Mouse (Mus musculus) MEL (cell line): Measurements from ENCODE around the gene Kcnb1. TPM values are rescaled to one million over a fixed set of nuclear protein-coding genes. Genes with fewer than 3 reads are reported as not detected.

Experiments used
- DNase-seq: peaks from one replicate; pipeline ENCODE4 v3.0.0; 2011; ENCODE audit warnings: low read depth, low spot score
- H3K27ac ChIP-seq: 2 replicates; pipeline ENCODE4 v1.5.1; 2012; ENCODE audit warnings: low read depth, mild to moderate bottlenecking, control low read depth, low read length, moderate library complexity; ENCODE audit not compliant: control insufficient read depth
- H3K27me3 ChIP-seq, 2 experiments: fragments of 150-350 bp in 1 of 2; sonication (generic) in 1 of 2; 2 replicates each; pipeline ENCODE4 v1.6.1; 2012; ENCODE audit warnings: low read length in 2 of 2, mild to moderate bottlenecking in 2 of 2, improper control_type of control experiment in 1 of 2, moderate library complexity in 1 of 2; ENCODE audit not compliant: insufficient read depth in 2 of 2, control insufficient read depth in 1 of 2
- H3K36me3 ChIP-seq, 2 experiments: 2 replicates each; pipeline ENCODE4 v1.6.1; 2012 to 2014; ENCODE audit warnings: low read length in 2 of 2, improper control_type of control experiment in 1 of 2, inconsistent platforms in 1 of 2, mild to moderate bottlenecking in 1 of 2; ENCODE audit not compliant: insufficient read depth in 2 of 2, control insufficient read depth in 1 of 2
- H3K4me1 ChIP-seq, 2 experiments: fragments of 150-350 bp in 1 of 2; sonication (generic) in 1 of 2; 2 replicates each; pipeline ENCODE4 v1.6.1; 2012; ENCODE audit warnings: low read length in 2 of 2, improper control_type of control experiment in 1 of 2, mild to moderate bottlenecking in 1 of 2; ENCODE audit not compliant: insufficient read depth in 2 of 2, control insufficient read depth in 1 of 2
- H3K4me3 ChIP-seq, 2 experiments: fragments of 150-350 bp in 1 of 2; sonication (generic) in 1 of 2; 2 replicates each; pipeline ENCODE4 v1.5.1; 2012; ENCODE audit warnings: low read depth in 2 of 2, low read length in 2 of 2, mild to moderate bottlenecking in 2 of 2, moderate library complexity in 2 of 2, control low read depth in 1 of 2, improper control_type of control experiment in 1 of 2; ENCODE audit not compliant: control insufficient read depth in 1 of 2, insufficient read depth in 1 of 2
- H3K79me2 ChIP-seq: 2 replicates; pipeline ENCODE4 v1.6.1; 2012; ENCODE audit warnings: mild to moderate bottlenecking, low read length, moderate library complexity; ENCODE audit not compliant: control insufficient read depth, poor library complexity, insufficient read depth
- H3K9ac ChIP-seq: 2 replicates; pipeline ENCODE4 v1.6.1; 2012; ENCODE audit warnings: low read depth, mild to moderate bottlenecking, control low read depth, low read length, moderate library complexity; ENCODE audit not compliant: control insufficient read depth, poor library complexity, severe bottlenecking
- H3K9me3 ChIP-seq: fragments of 150-350 bp; sonication (generic); replicated peaks from 2 replicates; pipeline ENCODE4 v1.6.1; 2012; ENCODE audit warnings: mild to moderate bottlenecking, low read length, improper control_type of control experiment, moderate library complexity; ENCODE audit not compliant: insufficient read depth
- CHD1 ChIP-seq: IDR thresholded peaks from 2 replicates; pipeline ENCODE4 v1.6.1; 2012; ENCODE audit warnings: low read depth, mild to moderate bottlenecking, inconsistent platforms, low read length, improper control_type of control experiment
- E2F4 ChIP-seq: IDR thresholded peaks from 2 replicates; pipeline ENCODE4 v1.6.1; 2011; ENCODE audit warnings: low read depth, low read length, improper control_type of control experiment, borderline replicate concordance
- ELF1 ChIP-seq: IDR thresholded peaks from 2 replicates; pipeline ENCODE4 v1.6.1; 2014; ENCODE audit warnings: low read depth, mild to moderate bottlenecking, inconsistent platforms, low read length, improper control_type of control experiment, moderate library complexity
- EP300 ChIP-seq, 2 experiments: IDR thresholded peaks; 2 replicates each; pipeline ENCODE4 v1.6.1; 2011; ENCODE audit warnings: improper control_type of control experiment in 2 of 2, low read length in 2 of 2, low read depth in 1 of 2, mild to moderate bottlenecking in 1 of 2
- GATA1 ChIP-seq: IDR thresholded peaks from 2 replicates; pipeline ENCODE4 v1.6.1; 2011; ENCODE audit warnings: low read depth, low read length, improper control_type of control experiment
- JUND ChIP-seq: IDR thresholded peaks from 2 replicates; pipeline ENCODE4 v1.6.1; 2011; ENCODE audit warnings: low read depth, mild to moderate bottlenecking, improper control_type of control experiment, low read length
- MAFK ChIP-seq: IDR thresholded peaks from 2 replicates; pipeline ENCODE4 v1.6.1; 2011; ENCODE audit warnings: low read depth, mild to moderate bottlenecking, low read length, improper control_type of control experiment, borderline replicate concordance
- MAX ChIP-seq: IDR thresholded peaks from 2 replicates; pipeline ENCODE4 v1.6.1; 2011; ENCODE audit warnings: low read length, improper control_type of control experiment
- NELFE ChIP-seq: IDR thresholded peaks from 2 replicates; pipeline ENCODE4 v1.6.1; 2011; ENCODE audit warnings: low read depth, low read length, improper control_type of control experiment
- NRF1 ChIP-seq: IDR thresholded peaks from 2 replicates; pipeline ENCODE4 v1.6.1; 2014; ENCODE audit warnings: low read depth, mild to moderate bottlenecking, inconsistent platforms, low read length, improper control_type of control experiment, moderate library complexity; ENCODE audit not compliant: poor library complexity, insufficient read depth, severe bottlenecking
- POLR2A ChIP-seq, 2 experiments: IDR thresholded peaks; 2 replicates each; pipeline ENCODE4 v1.6.1; 2011 to 2012; ENCODE audit warnings: low read length in 2 of 2, mild to moderate bottlenecking in 2 of 2, control low read depth in 1 of 2, improper control_type of control experiment in 1 of 2, low read depth in 1 of 2, moderate library complexity in 1 of 2; ENCODE audit not compliant: control insufficient read depth in 1 of 2, insufficient read depth in 1 of 2, poor library complexity in 1 of 2
- POLR2AphosphoS2 ChIP-seq: IDR thresholded peaks from 2 replicates; pipeline ENCODE4 v1.6.1; 2011; ENCODE audit warnings: low read length, improper control_type of control experiment
- POLR2AphosphoS5 ChIP-seq: IDR thresholded peaks from 2 replicates; pipeline ENCODE4 v1.6.1; 2012; ENCODE audit warnings: low read depth, borderline replicate concordance, mild to moderate bottlenecking, inconsistent platforms, low read length, moderate library complexity, mixed read lengths
- SMC3 ChIP-seq: IDR thresholded peaks from 2 replicates; pipeline ENCODE4 v1.6.1; 2011; ENCODE audit warnings: low read depth, low read length, improper control_type of control experiment
- TBP ChIP-seq: IDR thresholded peaks from 2 replicates; pipeline ENCODE4 v1.8.0; 2011; ENCODE audit warnings: low read depth, low read length, improper control_type of control experiment
- TCF12 ChIP-seq: IDR thresholded peaks from 2 replicates; pipeline ENCODE4 v1.6.1; 2014; ENCODE audit warnings: low read depth, mild to moderate bottlenecking, inconsistent platforms, low read length, improper control_type of control experiment, moderate library complexity
- UBTF ChIP-seq: IDR thresholded peaks from 2 replicates; pipeline ENCODE4 v1.6.1; 2012; ENCODE audit warnings: low read depth, mild to moderate bottlenecking, inconsistent platforms, low read length, improper control_type of control experiment, moderate library complexity, borderline replicate concordance; ENCODE audit not compliant: insufficient read depth
- ZMIZ1 ChIP-seq: IDR thresholded peaks from 2 replicates; pipeline ENCODE4 v1.6.1; 2012; ENCODE audit warnings: low read depth, mild to moderate bottlenecking, inconsistent platforms, low read length, improper control_type of control experiment, moderate library complexity
- polyA plus RNA-seq, 2 experiments: library from polyadenylated mRNA; stranded (reverse) in 1 of 2; unstranded in 1 of 2; fragments of >175 nt in 1 of 2; fragments of >200 nt in 1 of 2; gene quantifications; 2 replicates each; pipeline versions ENCODE4 v1.2.1 to v1.2.4; 2012; ENCODE audit warnings: low replicate concordance in 2 of 2, low read depth in 1 of 2; ENCODE audit not compliant: insufficient read length in 2 of 2, insufficient read depth in 1 of 2, missing spikeins in 1 of 2
- total RNA-seq: library from RNA; depleted of rRNA; stranded (reverse); fragments of 300-350 nt; gene quantifications from 2 replicates; pipeline ENCODE4 v1.2.3, GENCODE M21; 2012

Kcnb1 gene
- total and polyA plus RNA-seq, 3 experiments: 0.39 to 3.6 TPM; not detected in 1

- Histone ChIP-seq H3K27ac (no peak overlapping the region), H3K36me3 (no peaks in the 10 kb centered on the region), H3K4me3 (no peak overlapping the region), H3K79me2 (no peaks in the 10 kb centered on the region), H3K27me3 (peaks cover 0 to 2% of the 10 kb centered on the region in 2 experiments; a peak in 3 of 4 replicates), H3K9ac (no peak overlapping the region), H3K9me3 (no peaks in the 10 kb centered on the region), H3K4me1 (no peaks in the 10 kb centered on the region)
- no peak for TF ChIP-seq ZMIZ1
- TF ChIP-seq EP300 (IDR thresholded peaks at IDR 0.05; ENCODE audit: low read depth in 1 of 2, low read length in 2 of 2): no peak
- DNase-seq: no peak
Observed at GRCm38 (mm10) chr2:167163600-167163999, 26.4 kb downstream of the Kcnb1 start.

- TF ChIP-seq E2F4 (no peak), MAFK (no peak), POLR2AphosphoS5 (no peak), CHD1 (no peak), MAX (no peak), POLR2A (IDR thresholded peaks at IDR 0.05; ENCODE audit: control insufficient read depth in 1 of 2, insufficient read depth in 1 of 2, low read depth in 1 of 2, low read length in 2 of 2, poor library complexity in 1 of 2) (no peak), TBP (no peak), POLR2AphosphoS2 (no peak), JUND (no peak), TCF12 (no peak), GATA1 (no peak), NELFE (no peak), NRF1 (no peak), SMC3 (no peak), UBTF (no peak), ELF1 (no peak)
- Histone ChIP-seq H3K79me2 (no peaks in the 10 kb centered on the region), H3K9me3 (no peaks in the 10 kb centered on the region), H3K4me1 (no peaks in the 10 kb centered on the region), H3K9ac (no peak overlapping the region), H3K27ac (no peak overlapping the region), H3K4me3 (no peak overlapping the region), H3K36me3 (no peaks in the 10 kb centered on the region), H3K27me3 (peaks cover 0 to 2% of the 10 kb centered on the region in 2 experiments; a peak in 2 of 4 replicates)
- no peak for DNase-seq
Observed at GRCm38 (mm10) chr2:167163134-167163533, 26.8 kb downstream of the Kcnb1 start.
